Mouse (Mus musculus): ENCODE measurements around the gene Rnf151.
"Not testable (repeated sequence)": the region's sequence is repeated elsewhere in the genome, so short reads cannot be mapped to it uniquely, and the experiment has no call there.

Rnf151 gene

GRCm38 (mm10) chr17:24669545-24670245 is 48.2 kb downstream of the Rnf151 start, which contains the start of gene Zfp598:
Gene Zfp598 (plus strand): TSS chr17:24669687.
- peak; percentile 96 to 97 for DNase-seq (ENCODE audit: inconsistent age in 2 of 2, low spot score in 1 of 2)

- not testable (repeated sequence) for DNase-seq (ENCODE audit: inconsistent age in 2 of 2, low spot score in 1 of 2)
Measured at GRCm38 (mm10) chr17:24669214-24669544, 48.7 kb downstream of the Rnf151 start.

- peak; percentile 65 to 86 for DNase-seq (ENCODE audit: inconsistent age in 2 of 2, low spot score in 1 of 2)
Measured at GRCm38 (mm10) chr17:24667416-24667815, 50.4 kb downstream of the Rnf151 start.

- DNase-seq (ENCODE audit: inconsistent age in 2 of 2, low spot score in 1 of 2) = not testable (repeated sequence)
Measured at GRCm38 (mm10) chr17:24667011-24667410, 50.9 kb downstream of the Rnf151 start.
